In genomic region chr2:38357294-38358246, GRCm38 (mm10) we compare ENCODE assay signal across 14 mouse cellular contexts. TPM values are rescaled to one million over a fixed set of nuclear protein-coding genes. Genes with fewer than 3 reads are reported as not detected.
DNase-seq lines count a peak whose midpoint lies in the region; ATAC-seq and TF ChIP-seq lines count a peak whose summit lies in the region.
"Had no signal": no experiment of that assay in that cellular context is flagged by ENCODE, and none has a peak within 500 bp of the region (broad histone marks: within the 10 kb centered on the region; RNA-seq: fewer than 3 reads in every experiment).

No protein-coding gene starts in this region.

- 0 out of 2 replicates have a peak overlapping the region, but pooled peaks have one; percentile 33 for H3K9ac ChIP-seq in liver, adult 2 months (ENCODE audit: low read depth, low read length)
- peak overlapping the region; percentile 99 for H3K9ac ChIP-seq in forebrain, embryonic 11.5 days (ENCODE audit: low read length)
- peak overlapping the region; percentile 92 for H3K9ac ChIP-seq in limb, embryonic 12.5 days (replicated peaks)
- H3K9ac ChIP-seq in neural tube, embryonic 14.5 days (replicated peaks; ENCODE audit: low read depth, low read length) = no peak overlapping the region
- H3K9ac ChIP-seq: intestine, embryonic 15.5 days; liver, embryonic 14.5 days had no signal

- no peaks in the 10 kb centered on the region for H3K79me2 ChIP-seq in liver, adult 2 months (ENCODE audit: control insufficient read depth, insufficient read depth, low read length)

- H3K36me3 ChIP-seq in liver, adult 2 months (ENCODE audit: control insufficient read depth, insufficient read depth, low read length) = no peaks in the 10 kb centered on the region
- H3K36me3 ChIP-seq in forebrain, embryonic 11.5 days (ENCODE audit: control insufficient read depth, insufficient read depth, low read length) = peaks cover 16% of the 10 kb centered on the region; the same call in 1 of the 2 replicates
- H3K36me3 ChIP-seq in limb, embryonic 12.5 days = peaks cover 28% of the 10 kb centered on the region
- no peaks in the 10 kb centered on the region for H3K36me3 ChIP-seq in neural tube, embryonic 14.5 days (ENCODE audit: control insufficient read depth, insufficient read depth, low read length)
- H3K36me3 ChIP-seq: intestine, embryonic 15.5 days had no signal

- ATAC-seq in forebrain, embryonic 11.5 days (replicated peaks; ENCODE audit: low FRiP score) = peak; percentile 58
- ATAC-seq in limb, embryonic 12.5 days (ENCODE audit: insufficient number of reproducible peaks, insufficient read depth, low FRiP score, low TSS enrichment, low read depth) = 0 out of 2 replicates have a peak, but pooled peaks have one; percentile 22
- peak; percentile 38 for ATAC-seq in neural tube, embryonic 14.5 days (ENCODE audit: low read depth)
- ATAC-seq: intestine, embryonic 15.5 days had no signal

- H3K4me3 ChIP-seq in liver, adult 2 months (ENCODE audit: insufficient read depth, low read depth, low read length) = peak overlapping the region; percentile 16; the same call in 1 of the 2 replicates
- H3K4me3 ChIP-seq in forebrain, embryonic 11.5 days (ENCODE audit: low read depth, low read length) = peak overlapping the region; percentile 93
- peak overlapping the region; percentile 62 for H3K4me3 ChIP-seq in limb, embryonic 12.5 days (replicated peaks)
- H3K4me3 ChIP-seq in neural tube, embryonic 14.5 days (ENCODE audit: low read depth, low read length) = no peak overlapping the region; the same call in 1 of the 2 replicates

- H3K27me3 ChIP-seq in liver, adult 2 months (ENCODE audit: control insufficient read depth, insufficient read depth, low read length) = peaks cover 29% of the 10 kb centered on the region
- H3K27me3 ChIP-seq in forebrain, embryonic 11.5 days (ENCODE audit: control insufficient read depth, insufficient read depth, low read length) = peaks cover 21% of the 10 kb centered on the region
- peaks cover 88% of the 10 kb centered on the region for H3K27me3 ChIP-seq in limb, embryonic 12.5 days
- peaks cover 77% of the 10 kb centered on the region for H3K27me3 ChIP-seq in neural tube, embryonic 14.5 days (ENCODE audit: control insufficient read depth, insufficient read depth, low read length)

- no peaks in the 10 kb centered on the region; the same call in 1 of the 2 replicates for H3K4me1 ChIP-seq in liver, adult 2 months (ENCODE audit: control insufficient read depth, insufficient read depth, low read length)
- H3K4me1 ChIP-seq in forebrain, embryonic 11.5 days (replicated peaks; ENCODE audit: control insufficient read depth, insufficient read depth, low read length) = peaks cover 19% of the 10 kb centered on the region
- peaks cover 58% of the 10 kb centered on the region for H3K4me1 ChIP-seq in limb, embryonic 12.5 days (replicated peaks)
- H3K4me1 ChIP-seq in neural tube, embryonic 14.5 days (ENCODE audit: control insufficient read depth, insufficient read depth, low read length) = 0 out of 2 replicates have a peak, but pooled peaks cover 3% of the 10 kb centered on the region

- no peak for TF ChIP-seq CTCF in liver, adult 2 months (IDR thresholded peaks at IDR 0.05; ENCODE audit: low read depth, low read length)

- no peak for TF ChIP-seq POLR2A in liver, adult 2 months (IDR thresholded peaks at IDR 0.05; ENCODE audit: extremely low read depth, insufficient read depth, low read length)

- 10% methylated on average over 35 of the region's 35 CpGs for WGBS in liver, adult 2 months
- WGBS in forebrain, embryonic 11.5 days = under 1% methylated on average over 35 of the region's 35 CpGs
- 1% methylated on average over 35 of the region's 35 CpGs for WGBS in limb, embryonic 12.5 days
- WGBS in neural tube, embryonic 14.5 days = 2% methylated on average over 34 of the region's 35 CpGs

- no peak for DNase-seq in liver, adult 2 months (ENCODE audit: extremely low read depth, low read depth, low spot score)
- DNase-seq in liver = no peak
- peak; percentile 78 for DNase-seq in forebrain, embryonic 11.5 days (ENCODE audit: low spot score)
- DNase-seq in adrenal gland, postnatal 14 days = no peak
- no peak for DNase-seq in left cerebral cortex, postnatal 14 days (ENCODE audit: low spot score in 2 of 2)
- no peak for DNase-seq in thymus, postnatal 36 days
- DNase-seq: adrenal gland, adult 2 months; cerebellum, postnatal 14 days; gastrocnemius, adult 2 months; thymus, postnatal 4 days had no signal

- peak overlapping the region; percentile 85 for H3K4me2 ChIP-seq in forebrain, embryonic 11.5 days (ENCODE audit: low read depth, low read length, severe bottlenecking)
- H3K4me2 ChIP-seq in limb, embryonic 12.5 days = peak overlapping the region; percentile 88
- H3K4me2 ChIP-seq in neural tube, embryonic 14.5 days (ENCODE audit: low read depth, low read length) = no peak overlapping the region

- no peaks in the 10 kb centered on the region for H3K9me3 ChIP-seq in forebrain, embryonic 11.5 days (ENCODE audit: control insufficient read depth, low read length)
- H3K9me3 ChIP-seq in limb, embryonic 12.5 days = no peaks in the 10 kb centered on the region
- no peaks in the 10 kb centered on the region for H3K9me3 ChIP-seq in neural tube, embryonic 14.5 days (ENCODE audit: control insufficient read depth, low read length)
- H3K9me3 ChIP-seq: intestine, embryonic 15.5 days had no signal

- no peak overlapping the region for H3K27ac ChIP-seq in liver, adult 2 months (replicated peaks; ENCODE audit: insufficient read depth, low read depth, low read length)
- peak overlapping the region; percentile 97 for H3K27ac ChIP-seq in forebrain, embryonic 11.5 days (ENCODE audit: low read depth, low read length)
- peak overlapping the region; percentile 78; the same call in 1 of the 2 replicates for H3K27ac ChIP-seq in limb, embryonic 12.5 days
- H3K27ac ChIP-seq in neural tube, embryonic 14.5 days (ENCODE audit: low read depth, low read length) = no peak overlapping the region
- H3K27ac ChIP-seq: gastrocnemius, adult 2 months; intestine, embryonic 15.5 days; liver, embryonic 14.5 days had no signal

- intact Hi-C loops in left cerebral cortex, postnatal 14 days (cut with DNase I) = no loop called here

RNA-seq across cellular contexts. Expression of gene Lhx2, which starts 18.5 kb away (rescaled TPM):
- total RNA-seq in liver, adult 2 months (2014; rRNA removed) = 1.3 and 3.6 TPM in 2 replicates
- 4.6 and 5.4 TPM in 2 replicates for polyA plus RNA-seq in liver, adult 2 months (2012; rRNA removed)
- polyA plus RNA-seq in forebrain, embryonic 11.5 days (2014; fragmentation: Nextera tagmentation; extraction: Ambion mirVana) = 175 and 195 TPM in 2 replicates
- 36.9 and 42.7 TPM in 2 replicates for polyA plus RNA-seq in limb, embryonic 12.5 days (2016; fragmentation: Nextera tagmentation; extraction: Ambion mirVana)
- polyA plus RNA-seq in neural tube, embryonic 14.5 days (2014; fragmentation: Nextera tagmentation; extraction: Ambion mirVana) = 0.84 and 1.2 TPM in 2 replicates
- total RNA-seq in adrenal gland, postnatal 14 days (2021) = 0.41 and 1.0 TPM in 2 replicates
- 10 to 100 TPM; 73.2 to 85.4 TPM for total RNA-seq in left cerebral cortex, postnatal 14 days (2021)
- total RNA-seq: adrenal gland, adult 2 months had no signal
- polyA plus RNA-seq: adrenal gland, adult 2 months had no signal

Comparison
In these comparisons a context has a peak if more than half of its experiments do, and no peak if none do; other contexts are left out.
1. H3K27ac ChIP-seq: peak in forebrain, embryonic 11.5 days (single experiment) and limb, embryonic 12.5 days (single experiment); none in liver, adult 2 months (single experiment) and neural tube, embryonic 14.5 days (single experiment).
2. Peak in every context shown above with its lines, with median percentiles within 50 percentile points of each other: ATAC-seq.